Mouse (Mus musculus) MEL (cell line): ENCODE results near the gene 9330182L06Rik.

Source experiments
- BHLHE40 ChIP-seq: IDR thresholded peaks from 2 replicates; pipeline ENCODE4 v1.6.1; 2012; ENCODE audit warnings: low read depth, mild to moderate bottlenecking, inconsistent platforms, low read length, improper control_type of control experiment, borderline replicate concordance
- CHD1 ChIP-seq: IDR thresholded peaks from 2 replicates; pipeline ENCODE4 v1.6.1; 2012; ENCODE audit warnings: low read depth, mild to moderate bottlenecking, inconsistent platforms, low read length, improper control_type of control experiment
- CHD2 ChIP-seq: IDR thresholded peaks from 2 replicates; pipeline ENCODE4 v1.6.1; 2011; ENCODE audit warnings: low read length, improper control_type of control experiment
- CTCF ChIP-seq, 3 experiments: IDR thresholded peaks in 2 of 3; conservative IDR thresholded peaks in 1 of 3; 2 replicates each; pipeline ENCODE4 v1.5.1; 2011 to 2012; ENCODE audit warnings: low read length in 3 of 3, low read depth in 2 of 3, mild to moderate bottlenecking in 2 of 3, improper control_type of control experiment in 1 of 3, inconsistent platforms in 1 of 3, mixed read lengths in 1 of 3, moderate library complexity in 1 of 3; ENCODE audit not compliant: control insufficient read depth in 1 of 3, insufficient read depth in 1 of 3, poor library complexity in 1 of 3, severe bottlenecking in 1 of 3
- E2F4 ChIP-seq: IDR thresholded peaks from 2 replicates; pipeline ENCODE4 v1.6.1; 2011; ENCODE audit warnings: low read depth, low read length, improper control_type of control experiment, borderline replicate concordance
- EP300 ChIP-seq, 2 experiments: IDR thresholded peaks; 2 replicates each; pipeline ENCODE4 v1.6.1; 2011; ENCODE audit warnings: improper control_type of control experiment in 2 of 2, low read length in 2 of 2, low read depth in 1 of 2, mild to moderate bottlenecking in 1 of 2
- ETS1 ChIP-seq: IDR thresholded peaks from 2 replicates; pipeline ENCODE4 v1.6.1; 2012; ENCODE audit warnings: low read depth, mild to moderate bottlenecking, inconsistent platforms, low read length, improper control_type of control experiment, moderate library complexity
- HCFC1 ChIP-seq: IDR thresholded peaks from 2 replicates; pipeline ENCODE4 v1.6.1; 2012; ENCODE audit warnings: low read depth, mild to moderate bottlenecking, inconsistent platforms, low read length, improper control_type of control experiment, moderate library complexity
- POLR2A ChIP-seq, 2 experiments: IDR thresholded peaks; 2 replicates each; pipeline ENCODE4 v1.6.1; 2011 to 2012; ENCODE audit warnings: low read length in 2 of 2, mild to moderate bottlenecking in 2 of 2, control low read depth in 1 of 2, improper control_type of control experiment in 1 of 2, low read depth in 1 of 2, moderate library complexity in 1 of 2; ENCODE audit not compliant: control insufficient read depth in 1 of 2, insufficient read depth in 1 of 2, poor library complexity in 1 of 2
- RAD21 ChIP-seq: IDR thresholded peaks from 2 replicates; pipeline ENCODE4 v1.6.1; 2011; ENCODE audit warnings: mild to moderate bottlenecking, low read depth, low read length, improper control_type of control experiment
- UBTF ChIP-seq: IDR thresholded peaks from 2 replicates; pipeline ENCODE4 v1.6.1; 2012; ENCODE audit warnings: low read depth, mild to moderate bottlenecking, inconsistent platforms, low read length, improper control_type of control experiment, moderate library complexity, borderline replicate concordance; ENCODE audit not compliant: insufficient read depth
- USF2 ChIP-seq, 2 experiments: IDR thresholded peaks; 2 replicates each; pipeline ENCODE4 v1.6.1; 2011 to 2012; ENCODE audit warnings: improper control_type of control experiment in 2 of 2, low read length in 2 of 2, borderline replicate concordance in 1 of 2, inconsistent platforms in 1 of 2, low read depth in 1 of 2, mild to moderate bottlenecking in 1 of 2; ENCODE audit not compliant: insufficient read depth in 1 of 2

DNA sequence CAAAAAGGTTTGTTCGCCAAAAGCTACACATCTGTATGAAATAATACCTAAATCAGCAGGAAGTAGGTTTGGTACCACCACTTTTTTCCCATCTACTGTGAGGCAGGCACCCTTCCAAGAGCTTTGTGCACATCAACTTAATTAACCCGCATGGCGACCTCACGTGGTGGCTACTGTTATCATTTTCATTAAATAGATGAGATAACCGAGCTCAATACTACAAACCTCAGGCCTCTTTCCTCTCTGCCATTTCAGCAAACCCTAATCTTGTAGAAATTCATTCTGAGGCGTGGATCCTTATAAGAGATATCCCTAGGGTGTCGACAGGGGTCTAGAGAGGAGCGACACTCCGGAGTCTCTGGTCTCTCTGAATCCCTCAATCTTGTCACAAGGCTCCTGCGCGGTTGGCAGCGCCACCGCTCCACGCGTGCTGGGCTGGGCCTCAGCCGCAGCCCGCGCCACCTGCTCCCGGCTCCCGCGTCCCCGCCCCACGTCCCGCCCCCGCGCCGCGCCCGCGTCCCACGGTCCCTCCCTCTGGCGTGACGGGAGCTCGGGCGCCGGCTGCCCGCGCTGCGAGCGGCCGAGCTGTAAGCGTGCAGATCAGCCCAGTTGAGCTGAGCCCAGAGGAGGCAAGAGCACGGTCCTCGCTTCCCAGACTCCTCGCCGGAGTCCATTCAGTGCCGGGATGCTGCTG lies at the start of gene 9330182L06Rik:
- TF ChIP-seq CTCF (IDR thresholded peaks at IDR 0.05 in 2 of 3, conservative IDR thresholded peaks at IDR 0.05 in 1 of 3; ENCODE audit: control insufficient read depth in 1 of 3, insufficient read depth in 1 of 3, low read depth in 2 of 3, low read length in 3 of 3, poor library complexity in 1 of 3, severe bottlenecking in 1 of 3) (no peak), ETS1 (no peak), BHLHE40 (no peak), POLR2A (IDR thresholded peaks at IDR 0.05; ENCODE audit: control insufficient read depth in 1 of 2, insufficient read depth in 1 of 2, low read depth in 1 of 2, low read length in 2 of 2, poor library complexity in 1 of 2) (no peak), CHD1 (no peak), RAD21 (no peak), EP300 (IDR thresholded peaks at IDR 0.05; ENCODE audit: low read depth in 1 of 2, low read length in 2 of 2) (no peak), USF2 (IDR thresholded peaks at IDR 0.05; ENCODE audit: borderline replicate concordance in 1 of 2, insufficient read depth in 1 of 2, low read depth in 1 of 2, low read length in 2 of 2) (no peak), CHD2 (no peak), E2F4 (no peak), UBTF (no peak), HCFC1 (no peak)
